Mouse (Mus musculus): ENCODE results near the gene Ripor2. TPM values are rescaled to one million over a fixed set of nuclear protein-coding genes. Genes with fewer than 3 reads are reported as not detected.

Gene Ripor2
- polyA plus RNA-seq, 1 experiment from 2014 or later: 6.3 TPM

DNA sequence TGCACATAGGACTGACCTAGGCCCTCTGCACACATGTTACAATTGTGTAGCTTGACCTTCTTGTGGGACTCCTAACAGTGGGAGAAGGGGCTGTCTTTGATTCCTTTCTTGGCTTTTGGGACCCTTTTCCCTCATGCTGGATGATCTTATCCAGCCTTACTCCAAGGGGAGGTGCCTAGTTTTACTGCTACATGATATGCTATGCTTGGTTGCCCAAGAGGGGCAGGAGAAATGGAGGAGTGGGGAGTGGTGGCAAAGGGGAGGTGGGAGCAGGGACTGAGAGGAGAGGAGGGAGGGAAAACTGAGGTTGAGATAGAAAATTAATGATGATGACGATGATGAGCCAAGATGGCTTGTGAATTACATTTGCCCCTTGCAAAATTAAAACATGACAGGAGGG is 37.7 kb downstream of the Ripor2 start:
- Histone ChIP-seq H3K9me3 (replicated peaks) (no peaks in the 10 kb centered on the region), H3K4me3 (replicated peaks) (no peak overlapping the region), H3K27me3 (no peaks in the 10 kb centered on the region), H3K9ac (no peak overlapping the region), H3K4me2 (replicated peaks) (no peak overlapping the region), H3K4me1 (no peaks in the 10 kb centered on the region; the same call in 1 of the 2 replicates), H3K36me3 (no peaks in the 10 kb centered on the region), H3K27ac (replicated peaks) (no peak overlapping the region)
- no peak for ATAC-seq (ENCODE audit: insufficient number of reproducible peaks, low FRiP score, low TSS enrichment, low read depth)
- 96% methylated on average over 1 of the region's 1 CpGs for WGBS

DNA sequence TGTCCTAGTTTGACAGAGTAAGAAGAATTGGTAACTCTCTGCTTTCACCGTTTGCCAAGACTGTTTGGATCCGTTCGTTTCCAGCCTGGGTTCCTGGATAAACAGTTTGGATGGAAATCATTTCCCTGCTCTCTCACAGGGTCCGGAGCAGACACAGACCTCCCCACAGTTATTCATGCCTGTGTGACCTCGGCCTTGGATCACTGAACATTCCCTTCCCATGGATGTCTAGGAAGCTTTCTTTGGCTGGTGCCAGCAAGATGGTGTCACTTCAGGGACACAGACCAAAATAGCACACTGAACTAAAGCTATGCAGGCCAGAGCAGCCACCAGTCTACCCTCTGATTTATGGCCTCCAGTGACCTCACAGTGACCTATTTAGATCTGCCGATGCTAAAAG is 38.5 kb downstream of the Ripor2 start:
- WGBS: 42% methylated on average over 6 of the region's 6 CpGs
- Histone ChIP-seq H3K4me1 (no peaks in the 10 kb centered on the region; the same call in 1 of the 2 replicates), H3K27ac (replicated peaks) (no peak overlapping the region), H3K4me3 (replicated peaks) (no peak overlapping the region), H3K9ac (no peak overlapping the region), H3K9me3 (replicated peaks) (no peaks in the 10 kb centered on the region), H3K27me3 (no peaks in the 10 kb centered on the region), H3K4me2 (replicated peaks) (no peak overlapping the region), H3K36me3 (no peaks in the 10 kb centered on the region)
- ATAC-seq (ENCODE audit: insufficient number of reproducible peaks, low FRiP score, low TSS enrichment, low read depth): peak; percentile 68; the same call in 1 of the 2 replicates

DNA sequence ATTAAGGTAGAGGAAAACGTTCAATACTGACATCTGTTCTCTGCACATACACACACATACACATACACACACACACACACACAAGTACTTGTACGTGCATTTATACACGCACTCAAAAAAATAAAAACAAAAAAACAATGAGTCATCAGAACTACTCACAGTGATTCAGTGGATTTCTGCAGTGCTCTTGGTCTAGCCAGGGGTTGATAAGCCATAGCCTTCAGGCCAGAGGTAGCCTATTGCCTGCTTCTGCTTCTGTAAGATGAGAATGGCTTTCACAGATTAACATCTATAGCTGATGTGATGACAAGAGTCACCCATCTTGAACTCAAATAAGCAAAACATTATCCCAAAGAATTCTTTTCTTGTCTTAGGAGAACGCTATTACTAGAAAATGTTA is 41.6 kb downstream of the Ripor2 start:
- Histone ChIP-seq H3K4me2 (replicated peaks) (no peak overlapping the region), H3K27ac (replicated peaks) (no peak overlapping the region), H3K4me1 (peaks cover 19% of the 10 kb centered on the region)

DNA sequence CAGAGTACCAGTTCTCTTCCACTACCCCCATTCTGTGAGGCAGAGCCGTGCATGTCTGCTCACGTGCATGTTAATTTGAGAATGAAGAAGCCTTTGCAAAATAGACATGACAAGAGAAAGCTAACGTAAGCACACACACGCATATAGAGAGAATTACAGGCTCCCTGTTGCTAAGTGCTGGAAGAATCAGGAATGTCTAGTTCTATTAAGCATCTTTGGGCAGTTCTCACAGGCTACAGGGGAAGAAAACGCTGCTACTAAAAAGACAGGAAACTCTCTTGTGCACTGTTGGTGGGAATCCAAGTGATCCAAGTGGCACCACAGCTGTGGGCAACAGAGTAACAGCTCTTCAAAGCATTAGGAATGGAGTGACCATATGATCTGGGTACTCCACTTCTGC is 43.1 kb downstream of the Ripor2 start:
- no peak for ATAC-seq (ENCODE audit: insufficient number of reproducible peaks, low FRiP score, low TSS enrichment, low read depth)
- H3K27me3 ChIP-seq: no peaks in the 10 kb centered on the region
- H3K4me3 ChIP-seq (replicated peaks): no peak overlapping the region
- 38% methylated on average over 5 of the region's 5 CpGs for WGBS
- H3K27ac ChIP-seq (replicated peaks): no peak overlapping the region
- peaks cover 22% of the 10 kb centered on the region for H3K4me1 ChIP-seq
- no peaks in the 10 kb centered on the region for H3K36me3 ChIP-seq
- no peak overlapping the region for H3K4me2 ChIP-seq (replicated peaks)
- H3K9ac ChIP-seq: no peak overlapping the region
- no peaks in the 10 kb centered on the region for H3K9me3 ChIP-seq (replicated peaks)

More for the DNA sequence above, 41.6 kb downstream of the Ripor2 start:
- no peak for ATAC-seq (ENCODE audit: insufficient number of reproducible peaks, low FRiP score, low TSS enrichment, low read depth)
- Histone ChIP-seq H3K36me3 (no peaks in the 10 kb centered on the region), H3K9ac (no peak overlapping the region), H3K9me3 (replicated peaks) (no peaks in the 10 kb centered on the region), H3K4me3 (replicated peaks) (no peak overlapping the region), H3K27me3 (no peaks in the 10 kb centered on the region)
- WGBS: 76% methylated on average over 4 of the region's 4 CpGs

- H3K27ac ChIP-seq (replicated peaks): peak overlapping the region; percentile 63; the same call in 1 of the 2 replicates
- H3K9ac ChIP-seq: no peak overlapping the region
- H3K4me3 ChIP-seq (replicated peaks): no peak overlapping the region
- WGBS: 50% methylated on average over 6 of the region's 6 CpGs
- no peaks in the 10 kb centered on the region for H3K36me3 ChIP-seq
- ATAC-seq (ENCODE audit: insufficient number of reproducible peaks, low FRiP score, low TSS enrichment, low read depth): peak; percentile 45; the same call in 1 of the 2 replicates
- H3K4me1 ChIP-seq: peaks cover 22% of the 10 kb centered on the region
- H3K27me3 ChIP-seq: no peaks in the 10 kb centered on the region
- no peaks in the 10 kb centered on the region for H3K9me3 ChIP-seq (replicated peaks)
- H3K4me2 ChIP-seq (replicated peaks): no peak overlapping the region
These were observed 44.9 kb downstream of the Ripor2 start for GRCm38 (mm10) chr13:24626698-24627436.

GRCm38 (mm10) chr13:24628192-24628591 is 46.2 kb downstream of the Ripor2 start:
- 78% methylated on average over 4 of the region's 4 CpGs for WGBS
- Histone ChIP-seq H3K36me3 (no peaks in the 10 kb centered on the region), H3K4me2 (replicated peaks) (no peak overlapping the region)

GRCm38 (mm10) chr13:24629073-24629621 is 47.2 kb downstream of the Ripor2 start:
- 51% methylated on average over 6 of the region's 6 CpGs for WGBS
- no peak overlapping the region for H3K4me2 ChIP-seq (replicated peaks)
- H3K27ac ChIP-seq (replicated peaks): no peak overlapping the region
- H3K4me3 ChIP-seq (replicated peaks): no peak overlapping the region
- H3K4me1 ChIP-seq: peaks cover 22% of the 10 kb centered on the region
- no peaks in the 10 kb centered on the region for H3K9me3 ChIP-seq (replicated peaks)
- H3K27me3 ChIP-seq: no peaks in the 10 kb centered on the region
- H3K9ac ChIP-seq: no peak overlapping the region
- peak; percentile 66 for ATAC-seq (ENCODE audit: insufficient number of reproducible peaks, low FRiP score, low TSS enrichment, low read depth)
- no peaks in the 10 kb centered on the region for H3K36me3 ChIP-seq

More at GRCm38 (mm10) chr13:24628192-24628591, 46.2 kb downstream of the Ripor2 start:
- no peak overlapping the region for H3K4me3 ChIP-seq (replicated peaks)
- ATAC-seq (ENCODE audit: insufficient number of reproducible peaks, low FRiP score, low TSS enrichment, low read depth): no peak
- H3K9me3 ChIP-seq (replicated peaks): no peaks in the 10 kb centered on the region
- no peak overlapping the region for H3K9ac ChIP-seq
- H3K4me1 ChIP-seq: peaks cover 22% of the 10 kb centered on the region
- H3K27ac ChIP-seq (replicated peaks): no peak overlapping the region
- no peaks in the 10 kb centered on the region for H3K27me3 ChIP-seq

- H3K36me3 ChIP-seq: no peaks in the 10 kb centered on the region
- no peak for ATAC-seq (ENCODE audit: insufficient number of reproducible peaks, low FRiP score, low TSS enrichment, low read depth)
These were observed 48.4 kb downstream of the Ripor2 start for GRCm38 (mm10) chr13:24630364-24630763.

DNA sequence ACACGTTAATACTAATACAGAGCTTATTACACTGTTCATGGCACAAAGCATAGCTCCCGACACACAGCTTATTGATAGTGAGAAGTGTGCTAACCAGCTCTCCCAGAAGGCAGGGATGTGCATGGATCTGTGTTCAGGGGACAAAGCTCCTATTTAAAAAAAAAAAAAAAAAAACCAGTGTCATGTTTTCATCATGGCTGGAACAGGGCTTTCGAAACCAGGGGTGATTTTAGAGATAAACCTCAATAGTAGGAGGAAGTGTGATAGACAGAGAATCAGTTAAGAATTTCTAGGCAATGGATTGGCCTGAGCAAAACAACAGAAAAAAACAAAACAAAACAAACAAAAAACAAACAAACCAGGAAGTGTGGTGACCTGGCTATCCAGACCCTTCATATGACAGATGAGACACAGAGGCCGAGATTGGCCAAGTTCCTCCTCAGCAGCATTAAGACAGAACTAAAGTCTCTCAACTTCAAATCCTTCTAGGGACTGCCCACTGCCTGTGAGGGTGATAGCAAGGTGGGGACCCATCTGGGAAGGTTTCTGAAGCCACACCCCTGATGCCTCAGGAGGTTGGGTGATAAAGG is 51.1 kb downstream of the Ripor2 start:
- no peak overlapping the region for H3K4me3 ChIP-seq (replicated peaks)
- no peaks in the 10 kb centered on the region for H3K36me3 ChIP-seq
- 67% methylated on average over 4 of the region's 4 CpGs for WGBS
- no peak overlapping the region for H3K4me2 ChIP-seq (replicated peaks)
- no peaks in the 10 kb centered on the region for H3K9me3 ChIP-seq (replicated peaks)
- H3K4me1 ChIP-seq: peaks cover 16% of the 10 kb centered on the region
- ATAC-seq (ENCODE audit: insufficient number of reproducible peaks, low FRiP score, low TSS enrichment, low read depth): no peak
- no peak overlapping the region for H3K9ac ChIP-seq
- peaks cover 11% of the 10 kb centered on the region for H3K27me3 ChIP-seq
- H3K27ac ChIP-seq (replicated peaks): no peak overlapping the region

More at GRCm38 (mm10) chr13:24630364-24630763, 48.4 kb downstream of the Ripor2 start:
- Histone ChIP-seq H3K27ac (replicated peaks) (no peak overlapping the region), H3K4me3 (replicated peaks) (no peak overlapping the region), H3K4me2 (replicated peaks) (no peak overlapping the region), H3K9ac (no peak overlapping the region), H3K9me3 (replicated peaks) (no peaks in the 10 kb centered on the region), H3K4me1 (peaks cover 22% of the 10 kb centered on the region; the same call in 1 of the 2 replicates), H3K27me3 (no peaks in the 10 kb centered on the region)
- 48% methylated on average over 4 of the region's 4 CpGs for WGBS

DNA sequence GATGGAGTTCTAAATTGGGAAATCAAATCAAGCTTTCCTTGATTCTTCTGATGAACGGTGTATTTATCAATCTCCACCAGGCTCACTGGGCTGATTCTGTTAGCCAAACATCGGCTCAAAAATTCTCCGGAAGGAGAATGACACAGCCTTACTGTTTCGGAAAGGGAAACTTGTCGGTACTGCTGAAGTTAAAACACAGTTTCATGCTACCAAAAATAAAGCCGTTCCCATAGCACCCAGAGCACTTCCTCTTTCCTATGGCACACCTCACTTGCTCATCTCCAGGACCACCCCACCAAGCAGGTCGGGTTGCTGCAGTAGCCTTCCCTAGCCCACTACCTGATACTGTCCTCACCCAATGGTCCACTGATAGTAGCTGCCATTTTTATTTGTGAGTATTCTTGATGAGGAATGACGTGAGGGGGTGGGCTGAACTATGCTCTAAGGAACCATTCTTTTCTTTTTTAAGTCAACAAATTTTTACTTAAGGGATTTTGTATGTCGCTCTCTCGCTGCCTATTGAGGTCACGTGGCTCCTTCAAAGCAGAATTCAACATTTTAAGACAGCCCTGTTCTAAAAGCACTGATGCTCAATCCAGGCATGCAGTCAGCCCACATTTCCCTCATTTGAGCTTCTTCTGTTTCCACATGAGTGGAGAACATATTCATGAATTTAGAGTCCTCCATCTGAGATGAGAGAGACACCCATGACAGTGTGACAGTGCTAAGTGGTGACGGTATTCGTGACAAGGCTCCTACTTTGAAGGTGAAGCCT is 52.5 kb downstream of the Ripor2 start:
- H3K27me3 ChIP-seq: peaks cover 17% of the 10 kb centered on the region
- peaks cover 21% of the 10 kb centered on the region for H3K4me1 ChIP-seq
- no peak for ATAC-seq (ENCODE audit: insufficient number of reproducible peaks, low FRiP score, low TSS enrichment, low read depth)
- H3K4me3 ChIP-seq (replicated peaks): no peak overlapping the region
- H3K9ac ChIP-seq: no peak overlapping the region
- H3K9me3 ChIP-seq (replicated peaks): no peaks in the 10 kb centered on the region
- H3K36me3 ChIP-seq: no peaks in the 10 kb centered on the region
- H3K27ac ChIP-seq (replicated peaks): no peak overlapping the region
- 85% methylated on average over 13 of the region's 13 CpGs for WGBS
- H3K4me2 ChIP-seq (replicated peaks): no peak overlapping the region

Data from embryonic facial prominence, embryonic 15.5 days (tissue).